Mouse (Mus musculus): ENCODE data around the gene Vash2. TPM values are rescaled to one million over a fixed set of nuclear protein-coding genes. Genes with fewer than 3 reads are reported as not detected.
"Not testable (repeated sequence)": the region's sequence is repeated elsewhere in the genome, so short reads cannot be mapped to it uniquely, and the experiment has no call there.

The Vash2 gene
- polyA plus RNA-seq, 1 experiment: not detected

DNA sequence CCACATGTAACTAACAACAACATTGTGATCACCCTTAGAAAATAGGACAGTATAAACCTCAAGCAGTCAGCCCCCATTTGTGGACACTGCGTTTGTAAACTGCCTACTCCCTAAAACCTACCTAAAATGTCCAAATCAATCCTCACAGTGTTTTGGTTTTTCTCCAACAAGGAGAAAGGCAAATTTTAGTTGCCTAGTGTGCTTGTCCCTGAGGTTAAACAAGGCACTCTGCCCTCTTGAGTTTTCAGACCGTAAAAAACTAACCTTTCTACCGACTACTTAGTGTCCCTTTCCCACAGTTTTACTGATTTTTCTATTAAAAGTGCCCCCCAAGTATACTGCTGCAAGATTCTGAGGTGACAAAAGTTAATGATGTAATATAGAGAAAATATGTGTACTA lies 51.8 kb downstream of the Vash2 start:
- Histone ChIP-seq H3K4me3 (replicated peaks; ENCODE audit: control insufficient read depth, low read depth, low read length) (no peak overlapping the region), H3K4me1 (ENCODE audit: control insufficient read depth, insufficient read depth, low read length) (peaks cover 1% of the 10 kb centered on the region; the same call in 1 of the 2 replicates), H3K27ac (ENCODE audit: control insufficient read depth, insufficient read depth, low read depth, low read length, poor library complexity) (no peak overlapping the region)
- no peak for TF ChIP-seq CTCF (IDR thresholded peaks at IDR 0.05; ENCODE audit: control insufficient read depth, insufficient read depth, low read length)
- TF ChIP-seq POLR2A (IDR thresholded peaks at IDR 0.05; ENCODE audit: borderline replicate concordance, control insufficient read depth, low read depth, low read length): no peak
- WGBS: 83% methylated on average over 3 of the region's 3 CpGs

DNA sequence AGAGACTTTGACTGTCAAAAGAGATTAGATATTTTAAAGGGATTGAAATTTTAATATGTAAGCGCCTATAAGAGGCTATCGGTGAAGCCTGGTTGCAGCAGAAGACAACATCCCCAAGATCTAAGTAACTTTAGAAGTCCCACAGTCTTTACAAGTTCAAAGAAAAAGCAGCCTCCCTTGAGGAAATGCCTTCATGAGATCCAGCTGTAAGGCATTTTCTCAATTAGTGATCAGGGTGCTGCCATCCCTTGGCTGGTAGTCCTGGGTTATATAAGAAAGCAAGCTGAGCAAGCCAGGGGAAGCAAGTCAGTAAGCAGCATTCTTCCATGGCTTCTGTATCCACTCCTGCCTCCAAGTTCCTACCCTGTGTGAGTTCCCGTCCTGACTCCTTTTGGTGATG lies 54.3 kb downstream of the Vash2 start, which contains the start of gene Angel2:
Angel2 (plus strand) TSS at position 301 of the 400 bp plus-strand sequence.
- H3K4me3 ChIP-seq (replicated peaks; ENCODE audit: control insufficient read depth, low read depth, low read length); H3K27ac ChIP-seq (ENCODE audit: control insufficient read depth, insufficient read depth, low read depth, low read length, poor library complexity); H3K4me1 ChIP-seq (ENCODE audit: control insufficient read depth, insufficient read depth, low read length): not testable (repeated sequence)
- 76% methylated on average over 3 of the region's 3 CpGs for WGBS

DNA sequence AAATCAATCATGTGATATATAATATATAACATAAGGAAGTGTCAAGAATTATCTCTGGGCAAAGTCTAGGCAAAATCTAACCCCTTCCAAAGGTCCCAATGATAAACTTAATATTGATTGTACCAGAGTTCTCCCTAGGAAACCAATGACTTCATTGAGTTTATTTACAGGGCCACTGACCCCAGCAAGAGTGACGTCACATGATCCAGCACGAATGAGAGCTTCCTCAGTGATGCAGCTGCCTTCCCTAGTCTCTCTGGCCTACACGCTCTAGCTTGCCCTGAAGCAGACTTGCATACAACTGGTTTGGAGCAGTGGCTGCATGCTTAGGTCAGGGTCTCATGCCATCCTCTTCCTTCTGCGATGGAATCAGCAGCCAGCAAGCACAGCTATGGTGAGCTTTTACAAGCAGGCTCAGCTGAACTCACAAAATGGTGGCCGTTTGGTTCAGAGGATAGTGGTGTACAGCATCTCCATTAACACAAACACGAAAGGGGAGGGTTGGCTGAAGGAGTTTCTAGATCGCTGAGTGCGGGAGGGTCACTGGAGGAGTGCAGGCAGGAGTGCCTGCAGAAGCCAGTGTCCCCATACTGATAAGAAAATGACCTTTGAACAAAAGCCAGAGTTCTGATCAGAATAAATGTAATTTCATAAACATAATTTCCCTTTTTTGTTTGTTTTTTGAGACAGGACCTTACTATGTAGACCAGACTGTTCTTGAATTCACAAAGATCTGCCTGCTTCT lies 59.2 kb downstream of the Vash2 start:
- WGBS: 72% methylated on average over 8 of the region's 8 CpGs
- TF ChIP-seq POLR2A (IDR thresholded peaks at IDR 0.05; ENCODE audit: borderline replicate concordance, control insufficient read depth, low read depth, low read length) (no peak), CTCF (IDR thresholded peaks at IDR 0.05; ENCODE audit: control insufficient read depth, insufficient read depth, low read length) (no peak)
- H3K4me3 ChIP-seq (replicated peaks; ENCODE audit: control insufficient read depth, low read depth, low read length): no peak overlapping the region
- H3K27ac ChIP-seq (ENCODE audit: control insufficient read depth, insufficient read depth, low read depth, low read length, poor library complexity): no peak overlapping the region
- H3K4me1 ChIP-seq (ENCODE audit: control insufficient read depth, insufficient read depth, low read length): no peaks in the 10 kb centered on the region; the same call in 1 of the 2 replicates

- TF ChIP-seq CTCF (IDR thresholded peaks at IDR 0.05; ENCODE audit: control insufficient read depth, insufficient read depth, low read length): no peak
- no peak for TF ChIP-seq POLR2A (IDR thresholded peaks at IDR 0.05; ENCODE audit: borderline replicate concordance, control insufficient read depth, low read depth, low read length)
- no peak overlapping the region for H3K27ac ChIP-seq (ENCODE audit: control insufficient read depth, insufficient read depth, low read depth, low read length, poor library complexity)
- 37% methylated on average over 7 of the region's 7 CpGs for WGBS
- no peak overlapping the region for H3K4me3 ChIP-seq (replicated peaks; ENCODE audit: control insufficient read depth, low read depth, low read length)
- H3K4me1 ChIP-seq (ENCODE audit: control insufficient read depth, insufficient read depth, low read length): no peaks in the 10 kb centered on the region; the same call in 1 of the 2 replicates
These were observed 60.2 kb downstream of the Vash2 start for GRCm38 (mm10) chr1:190918938-190919337.

GRCm38 (mm10) chr1:190912623-190913022 lies 66.5 kb downstream of the Vash2 start:
- Histone ChIP-seq H3K4me1 (ENCODE audit: control insufficient read depth, insufficient read depth, low read length) (peaks cover 4% of the 10 kb centered on the region), H3K27ac (ENCODE audit: control insufficient read depth, insufficient read depth, low read depth, low read length, poor library complexity) (no peak overlapping the region), H3K4me3 (replicated peaks; ENCODE audit: control insufficient read depth, low read depth, low read length) (no peak overlapping the region)
- 44% methylated on average over 1 of the region's 1 CpGs for WGBS
- TF ChIP-seq CTCF (IDR thresholded peaks at IDR 0.05; ENCODE audit: control insufficient read depth, insufficient read depth, low read length): no peak

DNA sequence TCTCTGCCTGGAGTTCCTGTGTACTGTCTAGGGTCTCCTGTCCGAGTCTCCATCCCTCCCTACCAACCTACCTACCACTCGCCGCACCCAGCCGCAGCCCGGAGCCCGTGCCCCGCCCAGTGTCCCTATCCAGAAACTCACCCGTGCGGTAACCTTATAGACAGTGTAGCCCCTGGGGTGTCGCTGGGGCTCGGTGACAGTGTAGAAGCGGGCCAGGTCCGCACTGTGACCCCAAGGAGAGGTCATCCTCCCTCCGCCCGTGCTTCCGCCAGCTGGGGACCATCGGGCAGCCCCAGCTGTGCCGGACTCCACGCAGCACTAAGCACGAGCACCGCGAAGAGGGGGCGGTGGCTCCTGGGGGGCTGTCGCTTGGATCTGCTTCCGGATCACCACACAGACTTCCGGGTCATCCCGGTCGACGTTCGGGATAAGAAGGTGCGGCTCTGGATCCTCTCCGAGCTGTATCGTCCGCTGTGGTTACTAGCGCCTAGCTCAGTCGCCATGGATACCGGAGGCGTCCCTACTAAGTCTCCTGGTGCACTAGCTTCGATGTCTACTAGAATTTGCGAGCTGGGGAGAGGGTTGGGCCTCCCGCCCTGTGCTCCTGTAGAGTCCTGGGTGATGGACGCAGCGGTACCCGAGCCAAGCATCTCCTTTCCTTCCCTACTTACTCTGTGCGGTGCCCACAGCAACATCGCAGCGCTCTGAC lies 67.5 kb downstream of the Vash2 start, which contains the start of gene Rps6kc1:
Rps6kc1 (minus strand) TSS at position 356 of the 709 bp plus-strand sequence.
- peak within 1 kb of the TSS; percentile 73 for H3K4me3 ChIP-seq (replicated peaks; ENCODE audit: control insufficient read depth, low read depth, low read length)
- TF ChIP-seq POLR2A (IDR thresholded peaks at IDR 0.05; ENCODE audit: borderline replicate concordance, control insufficient read depth, low read depth, low read length): peak; percentile 12; the same call in 1 of the 2 replicates
- no peak for TF ChIP-seq CTCF (IDR thresholded peaks at IDR 0.05; ENCODE audit: control insufficient read depth, insufficient read depth, low read length)
- peaks cover 4% of the 10 kb centered on the region for H3K4me1 ChIP-seq (ENCODE audit: control insufficient read depth, insufficient read depth, low read length)
- WGBS: 1% methylated on average over 47 of the region's 47 CpGs
- H3K27ac ChIP-seq (ENCODE audit: control insufficient read depth, insufficient read depth, low read depth, low read length, poor library complexity): peak within 1 kb of the TSS; percentile 42

- WGBS: 31% methylated on average over 6 of the region's 6 CpGs
- peak overlapping the region; percentile 42; the same call in 1 of the 2 replicates for H3K27ac ChIP-seq (ENCODE audit: control insufficient read depth, insufficient read depth, low read depth, low read length, poor library complexity)
- H3K4me1 ChIP-seq (ENCODE audit: control insufficient read depth, insufficient read depth, low read length): peaks cover 4% of the 10 kb centered on the region
- H3K4me3 ChIP-seq (replicated peaks; ENCODE audit: control insufficient read depth, low read depth, low read length): peak overlapping the region; percentile 73
- TF ChIP-seq POLR2A (IDR thresholded peaks at IDR 0.05; ENCODE audit: borderline replicate concordance, control insufficient read depth, low read depth, low read length) (no peak), CTCF (IDR thresholded peaks at IDR 0.05; ENCODE audit: control insufficient read depth, insufficient read depth, low read length) (no peak)
These were observed 68.3 kb downstream of the Vash2 start for GRCm38 (mm10) chr1:190910836-190911235.

DNA sequence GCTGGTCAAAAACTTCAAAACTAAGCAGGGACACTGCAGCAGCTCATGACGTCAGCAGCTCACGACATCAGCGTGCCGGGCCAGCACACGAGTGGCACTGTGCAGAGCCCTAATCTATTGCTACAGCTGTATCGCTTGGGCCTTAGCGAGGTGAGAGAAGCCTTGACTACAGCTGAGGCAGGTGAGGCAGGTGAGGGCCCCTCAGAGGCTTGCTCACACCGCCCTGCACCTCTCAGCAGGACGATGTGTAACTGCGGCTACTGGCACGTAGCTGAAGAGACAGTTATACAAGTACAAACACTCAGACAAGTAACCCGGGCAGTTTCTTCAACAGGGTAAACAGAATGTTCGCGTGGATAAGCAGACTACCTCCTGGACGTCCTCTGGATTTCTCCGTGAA lies 74.4 kb downstream of the Vash2 start:
- H3K4me3 ChIP-seq (replicated peaks; ENCODE audit: control insufficient read depth, low read depth, low read length): no peak overlapping the region
- peaks cover 2% of the 10 kb centered on the region for H3K4me1 ChIP-seq (ENCODE audit: control insufficient read depth, insufficient read depth, low read length)
- 89% methylated on average over 16 of the region's 16 CpGs for WGBS
- no peak overlapping the region for H3K27ac ChIP-seq (ENCODE audit: control insufficient read depth, insufficient read depth, low read depth, low read length, poor library complexity)
- TF ChIP-seq CTCF (IDR thresholded peaks at IDR 0.05; ENCODE audit: control insufficient read depth, insufficient read depth, low read length) (no peak), POLR2A (IDR thresholded peaks at IDR 0.05; ENCODE audit: borderline replicate concordance, control insufficient read depth, low read depth, low read length) (no peak)

Measured in bone marrow, adult 2 months (tissue).